Mouse (Mus musculus): Measurements from ENCODE around the gene 1810055G02Rik.

1810055G02Rik gene

GRCm38 (mm10) chr19:3743851-3744512 is 35.9 kb downstream of the 1810055G02Rik start:
- peak; percentile 26 for DNase-seq (ENCODE audit: low spot score)

- no peak for DNase-seq (ENCODE audit: low spot score)
These were observed 44.6 kb downstream of the 1810055G02Rik start for GRCm38 (mm10) chr19:3752621-3753239.

- no peak for DNase-seq (ENCODE audit: low spot score)
These were observed 45.1 kb downstream of the 1810055G02Rik start for GRCm38 (mm10) chr19:3753240-3753633.

- no peak for DNase-seq (ENCODE audit: low spot score)
These were observed 45.6 kb downstream of the 1810055G02Rik start for GRCm38 (mm10) chr19:3753738-3754137.

- no peak for DNase-seq (ENCODE audit: low spot score)
These were observed 49.8 kb downstream of the 1810055G02Rik start for GRCm38 (mm10) chr19:3757861-3758260.

- DNase-seq (ENCODE audit: low spot score), result no peak
These were observed 57.2 kb downstream of the 1810055G02Rik start for GRCm38 (mm10) chr19:3765221-3765820.

GRCm38 (mm10) chr19:3766378-3766777 is 58.3 kb downstream of the 1810055G02Rik start:
- no peak for DNase-seq (ENCODE audit: low spot score)

DNA sequence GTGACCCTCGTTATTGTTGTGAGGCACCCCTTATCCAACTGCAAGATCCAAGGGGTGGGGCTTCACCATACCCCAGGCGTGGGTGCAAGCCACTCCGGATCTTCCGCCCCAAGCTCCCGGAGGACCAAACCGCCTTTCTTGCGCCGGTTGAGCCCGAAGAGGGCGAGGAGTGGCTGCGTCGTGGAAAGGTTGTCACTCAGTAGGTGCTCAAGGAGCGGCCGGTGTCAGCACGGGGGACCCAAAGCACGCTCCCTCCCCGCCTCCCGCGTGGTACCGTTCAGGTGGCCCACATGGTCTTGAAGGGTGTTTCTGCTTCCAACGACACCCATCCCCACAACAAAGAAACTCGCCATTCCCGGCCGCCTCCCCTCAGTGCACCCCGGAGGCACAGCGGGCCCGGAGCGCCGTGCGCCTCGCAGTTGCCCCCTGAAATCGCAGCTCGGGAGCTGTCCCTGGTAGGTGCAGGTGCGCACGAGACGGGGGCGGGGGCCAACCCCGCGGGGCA is 59.2 kb downstream of the 1810055G02Rik start, which contains the start of gene Kmt5b:
TSS of gene Kmt5b (plus strand) at position 146 of the 505 bp plus-strand sequence.
- DNase-seq (ENCODE audit: low spot score), result no peak

Measured in urinary bladder, postnatal 25 days (tissue).